Mouse (Mus musculus) neural tube, embryonic 12.5 days (tissue): ENCODE data around the gene Tet3. TPM values are rescaled to one million over a fixed set of nuclear protein-coding genes. Genes with fewer than 3 reads are reported as not detected.

Source experiments
- ATAC-seq: fragments of 200-750 bp; cut with Nextera tagmentation; 2 replicates; pipeline ENCODE4 v1.8.0; 2017; ENCODE audit warnings: low read depth, mild to moderate bottlenecking, moderate TSS enrichment, moderate library complexity; ENCODE audit not compliant: low FRiP score
- H3K27ac ChIP-seq: fragments of 300-500 bp; sonication (generic); 2 replicates; pipeline ENCODE4 v1.5.1; 2016
- H3K27me3 ChIP-seq: fragments of 300-500 bp; sonication (generic); replicated peaks from 2 replicates; pipeline ENCODE4 v1.6.1; 2016; ENCODE audit warnings: mild to moderate bottlenecking
- H3K36me3 ChIP-seq: fragments of 300-500 bp; sonication (generic); 2 replicates; pipeline ENCODE4 v1.6.1; 2016; ENCODE audit warnings: mild to moderate bottlenecking
- H3K4me1 ChIP-seq: fragments of 300-500 bp; sonication (generic); 2 replicates; pipeline ENCODE4 v1.6.1; 2016
- H3K4me2 ChIP-seq: fragments of 300-500 bp; sonication (generic); replicated peaks from 2 replicates; pipeline ENCODE4 v1.6.1; 2016; ENCODE audit warnings: mild to moderate bottlenecking
- H3K4me3 ChIP-seq: fragments of 300-500 bp; sonication (generic); 2 replicates; pipeline ENCODE4 v1.5.1; 2016
- H3K9ac ChIP-seq: fragments of 300-500 bp; sonication (generic); 2 replicates; pipeline ENCODE4 v1.6.1; 2016; ENCODE audit warnings: mild to moderate bottlenecking
- H3K9me3 ChIP-seq: fragments of 300-500 bp; sonication (generic); 2 replicates; pipeline ENCODE4 v1.6.1; 2016; ENCODE audit warnings: mild to moderate bottlenecking
- WGBS: fragments of 180-500 bp; shearing (Covaris S2); methylation state at CpG from one replicate; pipeline ENCODE4 v1.1.7; 2016; 5-methylcytosine and 5-hydroxymethylcytosine counted together
- polyA plus RNA-seq: library from polyadenylated mRNA; unstranded; fragments of >200 nt; fragmentation: Nextera tagmentation; extraction: Ambion mirVana; gene quantifications from 2 replicates; pipeline ENCODE4 v1.2.1, GENCODE M21; 2016

Tet3 gene
- polyA plus RNA-seq, 1 experiment from 2014 or later = 64.5 TPM

DNA sequence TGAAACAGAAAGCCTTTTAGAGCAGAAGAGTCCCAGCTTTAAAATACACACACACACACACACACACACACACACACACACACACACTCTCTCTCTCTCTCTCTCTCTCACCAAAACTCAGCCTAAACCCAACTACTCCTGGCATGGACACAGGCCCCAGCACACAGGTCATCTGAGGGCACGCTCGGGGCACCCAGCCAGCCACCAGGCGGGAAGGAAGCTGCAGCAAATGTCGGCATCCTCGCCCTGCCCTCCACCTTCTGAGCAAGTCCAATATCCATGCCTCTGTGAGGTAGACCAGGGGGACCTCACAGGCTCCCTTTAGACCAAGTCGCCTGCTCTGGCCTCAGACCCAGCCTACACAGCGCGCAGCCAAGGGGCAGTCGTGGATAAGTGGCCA is 14.4 kb upstream of the Tet3 start:
- H3K36me3 ChIP-seq = no peaks in the 10 kb centered on the region
- H3K27ac ChIP-seq = no peak overlapping the region
- no peaks in the 10 kb centered on the region for H3K9me3 ChIP-seq
- H3K4me1 ChIP-seq = no peaks in the 10 kb centered on the region
- no peak overlapping the region for H3K9ac ChIP-seq
- no peak for ATAC-seq
- 86% methylated on average over 9 of the region's 9 CpGs for WGBS
- H3K4me3 ChIP-seq = no peak overlapping the region
- H3K27me3 ChIP-seq = no peaks in the 10 kb centered on the region
- no peak overlapping the region for H3K4me2 ChIP-seq

DNA sequence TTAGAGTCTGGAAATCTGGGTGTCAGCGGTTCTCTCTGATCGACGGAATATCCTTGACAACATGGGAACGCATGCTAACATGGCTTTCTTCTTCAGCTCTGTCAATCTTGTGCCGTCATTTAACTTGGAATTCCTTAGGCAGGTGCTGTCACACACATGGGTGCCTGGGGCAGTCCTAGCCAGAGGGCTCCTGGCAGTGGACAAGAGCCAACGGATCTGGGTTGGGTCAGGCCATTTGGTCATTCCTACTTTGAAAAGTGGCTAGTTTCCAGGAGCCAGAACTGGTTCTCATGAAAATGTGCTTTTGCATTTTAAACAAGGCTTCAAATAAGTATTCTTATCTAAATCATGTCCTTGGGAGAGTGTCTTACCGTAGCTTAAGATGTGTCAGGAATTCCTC is 12.9 kb upstream of the Tet3 start:
- Histone ChIP-seq H3K4me3 (no peak overlapping the region), H3K27me3 (no peaks in the 10 kb centered on the region), H3K4me1 (no peaks in the 10 kb centered on the region), H3K9ac (no peak overlapping the region), H3K9me3 (no peaks in the 10 kb centered on the region), H3K4me2 (no peak overlapping the region), H3K27ac (no peak overlapping the region), H3K36me3 (no peaks in the 10 kb centered on the region)
- 88% methylated on average over 7 of the region's 7 CpGs for WGBS
- ATAC-seq = no peak

DNA sequence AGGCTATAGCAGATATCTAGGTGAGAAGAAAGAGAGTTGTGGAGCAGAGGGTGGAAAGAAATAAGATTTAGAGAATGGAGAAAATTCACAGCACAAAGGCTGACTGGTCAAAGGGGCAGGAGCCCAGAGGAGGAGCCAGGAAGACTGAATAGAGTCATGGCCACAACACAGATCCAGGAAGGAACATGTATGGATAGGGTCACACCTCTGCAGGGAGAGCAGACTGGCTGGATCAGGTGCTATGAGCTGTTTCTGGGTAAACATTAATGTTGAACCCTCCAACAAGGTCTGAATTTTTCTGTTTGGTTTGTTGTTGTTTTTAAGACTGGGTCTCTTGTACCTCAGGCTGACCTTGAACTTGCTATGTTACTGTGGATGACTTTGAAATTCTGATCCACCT is 5.1 kb upstream of the Tet3 start:
- H3K4me3 ChIP-seq = no peak overlapping the region
- H3K27ac ChIP-seq = no peak overlapping the region
- no peak for ATAC-seq
- no peaks in the 10 kb centered on the region for H3K4me1 ChIP-seq
- no peak overlapping the region for H3K9ac ChIP-seq
- no peaks in the 10 kb centered on the region for H3K36me3 ChIP-seq
- no peaks in the 10 kb centered on the region for H3K9me3 ChIP-seq
- no peaks in the 10 kb centered on the region for H3K27me3 ChIP-seq
- H3K4me2 ChIP-seq = no peak overlapping the region

DNA sequence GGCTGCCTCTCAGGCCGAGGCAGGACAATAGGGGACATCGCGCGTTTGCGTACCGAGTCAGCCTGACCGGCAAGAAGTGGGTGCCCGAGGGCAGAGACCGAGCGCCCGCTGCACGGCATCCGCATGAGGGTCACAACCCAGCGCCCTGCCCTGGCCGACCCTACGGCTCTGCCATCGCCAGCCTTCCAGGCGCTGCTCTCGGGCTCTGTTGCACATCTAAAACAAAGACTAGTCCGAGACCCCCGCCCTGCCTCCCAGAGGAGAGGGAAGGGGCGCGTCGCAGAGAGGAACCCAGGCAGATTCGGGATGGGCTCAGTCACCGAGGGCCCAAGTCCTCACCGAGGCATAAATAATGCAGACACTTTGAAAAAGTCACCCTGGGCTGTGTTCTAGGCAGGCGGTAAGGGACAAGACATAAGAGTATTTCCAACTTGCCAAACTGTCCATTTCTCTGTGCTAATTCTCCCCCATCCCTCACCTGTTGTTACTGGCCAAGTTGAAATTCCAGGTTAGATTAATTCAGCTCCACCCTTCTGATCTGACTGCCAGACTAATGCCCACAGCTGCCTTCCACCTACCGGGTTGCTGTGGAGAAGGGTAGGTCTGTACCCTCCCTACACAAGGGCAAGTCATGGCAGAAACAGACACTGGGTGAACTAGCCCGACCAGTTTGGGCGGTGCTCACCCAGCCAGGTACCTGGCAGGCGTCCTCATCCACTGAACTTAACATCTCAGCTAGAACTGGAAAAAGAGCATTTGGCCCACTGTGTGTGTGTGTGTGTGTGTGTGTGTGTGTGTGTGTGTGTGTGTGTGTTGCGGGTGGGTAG is 1.7 kb downstream of the Tet3 start:
- ATAC-seq = no peak; the same call in 1 of the 2 replicates
- no peaks in the 10 kb centered on the region for H3K27me3 ChIP-seq
- peak overlapping the region; percentile 97 for H3K27ac ChIP-seq
- no peaks in the 10 kb centered on the region for H3K9me3 ChIP-seq
- H3K4me1 ChIP-seq = peaks cover 36% of the 10 kb centered on the region
- peak overlapping the region; percentile 99 for H3K9ac ChIP-seq
- no peaks in the 10 kb centered on the region for H3K36me3 ChIP-seq
- peak overlapping the region; percentile 90 for H3K4me3 ChIP-seq
- H3K4me2 ChIP-seq = peak overlapping the region; percentile 95
- 3% methylated on average over 33 of the region's 33 CpGs for WGBS

DNA sequence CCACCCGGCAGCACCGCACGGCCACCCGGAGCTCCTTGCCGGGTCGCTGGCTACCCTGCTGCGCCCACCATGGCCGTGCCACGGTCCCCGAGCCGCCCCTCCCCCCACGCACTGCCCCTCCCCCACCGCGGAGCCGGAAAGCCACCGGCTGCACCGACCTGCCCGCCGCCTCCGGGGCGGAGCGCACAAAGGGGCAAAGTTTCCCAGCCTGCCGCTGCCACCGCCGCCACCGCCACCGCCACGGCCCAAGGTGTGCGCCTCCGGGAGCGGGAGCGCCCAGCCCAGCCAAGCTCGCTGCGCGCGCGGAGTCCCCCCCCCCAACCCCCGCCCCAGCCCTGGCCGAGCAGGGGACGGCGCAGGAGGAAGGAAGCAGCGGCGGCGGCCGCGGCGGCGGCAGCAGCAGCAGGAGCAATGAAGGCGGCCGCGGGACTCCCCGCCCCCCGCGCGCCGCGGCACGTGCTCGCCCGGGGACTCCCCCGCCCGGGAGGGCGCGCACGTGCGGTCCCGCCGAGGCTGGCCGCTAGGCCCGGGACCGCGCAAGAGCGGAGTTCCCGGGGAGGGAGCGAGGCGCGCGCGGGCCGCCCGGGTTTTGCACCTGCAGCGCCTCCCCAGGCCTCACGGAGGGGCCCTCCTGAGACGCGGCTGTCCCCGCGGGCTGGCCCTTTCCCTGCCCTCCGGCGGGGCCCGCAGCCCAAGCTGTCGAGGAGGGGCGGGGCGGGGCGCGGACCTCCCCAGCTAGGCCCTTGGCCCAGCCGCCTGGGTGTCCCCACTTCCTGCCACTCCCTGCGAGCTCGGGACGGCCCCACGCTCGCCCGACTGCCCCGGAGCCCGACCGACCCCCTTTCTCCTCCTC is 2.5 kb downstream of the Tet3 start:
- Histone ChIP-seq H3K4me2 (peak overlapping the region; percentile 95), H3K27me3 (no peaks in the 10 kb centered on the region), H3K9ac (peak overlapping the region; percentile 99), H3K4me1 (peaks cover 44% of the 10 kb centered on the region), H3K4me3 (peak overlapping the region; percentile 90), H3K36me3 (0 out of 2 replicates have a peak, but pooled peaks cover 3% of the 10 kb centered on the region), H3K27ac (peak overlapping the region; percentile 97), H3K9me3 (no peaks in the 10 kb centered on the region)
- ATAC-seq = peak; percentile 79
- under 1% methylated on average over 91 of the region's 105 CpGs for WGBS

DNA sequence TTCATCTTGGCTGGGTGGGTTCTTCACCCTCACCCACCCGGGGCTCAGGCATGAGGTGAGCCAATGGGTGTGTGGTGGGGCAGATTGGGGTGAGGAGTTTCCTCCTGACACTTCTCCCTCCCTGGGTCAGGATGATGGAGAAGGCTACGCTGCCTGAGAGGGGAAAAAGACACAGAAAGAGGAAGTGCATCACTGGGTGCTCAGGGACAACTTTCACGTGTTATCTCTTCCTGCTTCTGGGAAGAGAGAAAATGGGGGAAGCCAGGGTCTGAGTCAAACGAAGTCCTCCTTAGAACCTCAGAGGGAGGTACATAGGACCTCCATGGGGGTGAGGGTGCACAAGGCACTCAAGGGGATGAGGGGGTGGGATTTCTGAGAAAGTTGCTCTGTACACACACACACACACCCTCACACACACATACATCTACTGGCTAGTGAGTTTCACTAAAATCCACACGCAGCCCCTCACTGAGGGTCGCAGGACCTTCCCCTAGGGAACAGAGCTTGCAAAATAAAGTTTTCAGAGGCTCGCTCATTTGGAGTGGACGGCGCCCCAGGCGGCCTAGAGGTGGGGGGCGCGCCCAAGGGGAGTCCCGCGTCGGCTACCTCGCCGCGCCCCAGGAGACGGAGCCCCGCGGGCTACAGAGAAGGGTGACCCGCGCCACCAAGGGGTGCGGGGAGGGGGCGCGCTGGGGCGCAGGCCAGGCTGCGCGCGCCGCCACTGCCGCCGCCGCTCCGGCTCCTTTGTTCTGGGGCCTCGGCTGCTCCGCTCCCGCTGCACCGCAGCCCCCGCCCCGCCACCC is 3.4 kb downstream of the Tet3 start:
- Histone ChIP-seq H3K36me3 (0 out of 2 replicates have a peak, but pooled peaks cover 3% of the 10 kb centered on the region), H3K9ac (peak overlapping the region; percentile 99), H3K4me3 (peak overlapping the region; percentile 90), H3K4me1 (peaks cover 53% of the 10 kb centered on the region), H3K27ac (peak overlapping the region; percentile 97), H3K27me3 (no peaks in the 10 kb centered on the region), H3K9me3 (no peaks in the 10 kb centered on the region), H3K4me2 (peak overlapping the region; percentile 95)
- ATAC-seq = peak; percentile 29
- WGBS = 1% methylated on average over 38 of the region's 41 CpGs

DNA sequence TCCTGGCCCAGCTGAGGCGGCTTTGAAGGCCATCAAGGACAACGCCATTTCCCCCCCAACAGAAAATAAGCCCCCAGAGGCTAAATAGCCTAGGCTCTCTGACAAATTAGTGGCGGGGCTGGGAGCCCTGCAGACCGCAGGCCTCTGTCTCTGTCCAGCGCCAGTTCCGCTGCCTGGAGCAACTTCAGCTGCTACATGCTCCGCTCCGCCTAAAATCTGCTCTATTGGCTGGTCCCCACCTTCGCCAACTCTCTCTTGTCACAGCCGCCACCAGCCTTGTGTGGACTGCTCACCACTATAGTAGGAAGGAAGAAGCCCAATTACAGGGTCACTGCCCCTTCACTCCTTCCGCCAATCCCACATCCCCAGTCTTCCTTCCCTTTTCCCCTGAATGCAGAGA is 5.2 kb downstream of the Tet3 start:
- no peaks in the 10 kb centered on the region for H3K9me3 ChIP-seq
- 46% methylated on average over 11 of the region's 11 CpGs for WGBS
- no peak for ATAC-seq
- H3K9ac ChIP-seq = peak overlapping the region; percentile 99
- H3K4me3 ChIP-seq = peak overlapping the region; percentile 90
- no peaks in the 10 kb centered on the region for H3K27me3 ChIP-seq
- H3K27ac ChIP-seq = no peak overlapping the region
- H3K4me1 ChIP-seq = peaks cover 69% of the 10 kb centered on the region
- peak overlapping the region; percentile 95 for H3K4me2 ChIP-seq
- peaks cover 3% of the 10 kb centered on the region; the same call in 1 of the 2 replicates for H3K36me3 ChIP-seq

DNA sequence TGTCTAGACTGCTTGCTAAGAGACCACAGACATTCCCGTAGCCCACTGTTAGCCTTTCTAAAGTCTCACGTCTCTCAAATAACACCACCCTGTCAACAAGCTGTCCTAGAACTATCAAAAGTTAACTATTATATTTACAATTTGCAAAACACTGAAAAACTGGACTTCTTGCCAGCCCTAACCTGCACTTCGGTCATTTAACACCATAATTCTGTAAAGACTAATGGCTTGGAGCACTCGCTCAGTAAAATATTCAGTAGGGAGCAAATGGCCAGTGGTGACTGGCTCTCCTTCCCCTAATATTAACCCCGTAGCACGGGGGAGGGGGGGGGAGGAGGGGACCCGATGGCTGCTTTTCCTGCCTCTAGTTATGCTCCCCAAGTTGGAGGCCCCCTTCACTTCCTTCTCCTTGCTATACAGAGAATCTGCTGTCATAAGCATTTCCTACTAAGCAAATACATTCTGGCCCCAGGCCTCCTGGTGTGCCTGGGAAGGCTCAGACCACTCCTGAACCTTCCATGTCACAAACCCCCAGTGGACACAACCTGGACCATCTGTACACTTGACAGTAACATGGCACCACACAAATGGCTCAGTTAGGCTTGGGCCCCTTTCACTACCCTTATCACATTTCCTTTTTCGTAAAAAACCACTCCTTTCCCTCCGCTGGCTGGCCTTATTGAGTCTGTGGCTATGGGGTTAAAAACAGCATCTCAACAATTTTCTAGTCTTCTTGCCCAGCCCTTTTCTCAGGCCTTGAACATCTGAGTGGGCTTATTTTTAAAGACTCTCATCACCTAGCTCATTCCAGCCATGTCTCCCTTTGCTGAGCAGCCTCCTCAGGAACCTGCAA is 8.2 kb downstream of the Tet3 start:
- no peaks in the 10 kb centered on the region for H3K9me3 ChIP-seq
- H3K27ac ChIP-seq = no peak overlapping the region
- peak overlapping the region; percentile 35 for H3K4me2 ChIP-seq
- peaks cover 78% of the 10 kb centered on the region for H3K4me1 ChIP-seq
- H3K4me3 ChIP-seq = no peak overlapping the region
- 69% methylated on average over 9 of the region's 9 CpGs for WGBS
- no peak for ATAC-seq
- no peaks in the 10 kb centered on the region for H3K27me3 ChIP-seq
- no peak overlapping the region for H3K9ac ChIP-seq
- H3K36me3 ChIP-seq = peaks cover 6% of the 10 kb centered on the region; the same call in 1 of the 2 replicates

DNA sequence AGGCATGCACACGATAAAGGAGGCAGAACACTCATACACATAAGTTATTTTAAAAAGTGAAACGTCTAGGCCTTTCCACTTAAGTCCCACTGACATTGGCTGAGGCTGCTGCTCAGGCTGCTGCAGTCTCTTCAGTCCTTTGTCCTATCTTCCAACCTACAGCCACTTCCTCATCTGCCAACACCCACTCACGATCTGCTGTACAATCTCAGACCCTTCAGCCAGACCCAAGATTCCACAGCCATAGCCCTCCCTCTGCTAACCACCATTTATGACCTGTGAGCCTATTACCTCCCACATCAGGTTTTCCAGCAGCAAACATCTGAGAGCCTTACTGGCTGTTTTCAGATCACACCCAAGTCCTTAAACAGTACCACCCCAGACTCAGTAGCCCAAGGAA is 9.4 kb downstream of the Tet3 start:
- no peak overlapping the region for H3K4me2 ChIP-seq
- 68% methylated on average over 3 of the region's 3 CpGs for WGBS
- H3K9me3 ChIP-seq = no peaks in the 10 kb centered on the region
- peaks cover 11% of the 10 kb centered on the region for H3K36me3 ChIP-seq
- no peak overlapping the region for H3K9ac ChIP-seq
- no peak overlapping the region for H3K27ac ChIP-seq
- no peak for ATAC-seq
- H3K4me1 ChIP-seq = peaks cover 79% of the 10 kb centered on the region
- H3K27me3 ChIP-seq = no peaks in the 10 kb centered on the region
- H3K4me3 ChIP-seq = no peak overlapping the region

DNA sequence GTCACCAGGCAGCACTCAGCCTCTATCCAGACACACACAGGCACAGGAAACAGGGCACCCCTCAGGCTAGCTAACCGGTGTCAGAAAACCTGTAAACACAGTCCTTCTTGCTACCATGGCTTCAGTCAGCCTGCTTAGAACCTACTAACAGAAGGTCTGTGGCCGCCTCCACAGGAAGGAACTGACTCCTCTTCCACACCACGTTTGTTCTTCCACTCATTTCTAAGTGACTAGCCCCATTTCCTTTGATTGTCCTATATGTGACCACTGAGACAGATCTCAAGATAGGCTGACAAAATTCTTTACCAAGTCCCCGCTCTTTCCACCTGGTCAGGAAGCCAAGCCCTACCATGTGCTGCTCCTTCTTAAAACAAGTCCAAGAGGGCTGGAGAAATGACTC is 10.0 kb downstream of the Tet3 start:
- WGBS = 88% methylated on average over 4 of the region's 4 CpGs
- no peaks in the 10 kb centered on the region for H3K9me3 ChIP-seq
- no peak overlapping the region for H3K4me2 ChIP-seq
- H3K4me3 ChIP-seq = no peak overlapping the region
- no peak overlapping the region for H3K27ac ChIP-seq
- H3K36me3 ChIP-seq = peaks cover 11% of the 10 kb centered on the region
- no peaks in the 10 kb centered on the region for H3K27me3 ChIP-seq
- peaks cover 79% of the 10 kb centered on the region for H3K4me1 ChIP-seq
- no peak overlapping the region for H3K9ac ChIP-seq
- ATAC-seq = no peak

DNA sequence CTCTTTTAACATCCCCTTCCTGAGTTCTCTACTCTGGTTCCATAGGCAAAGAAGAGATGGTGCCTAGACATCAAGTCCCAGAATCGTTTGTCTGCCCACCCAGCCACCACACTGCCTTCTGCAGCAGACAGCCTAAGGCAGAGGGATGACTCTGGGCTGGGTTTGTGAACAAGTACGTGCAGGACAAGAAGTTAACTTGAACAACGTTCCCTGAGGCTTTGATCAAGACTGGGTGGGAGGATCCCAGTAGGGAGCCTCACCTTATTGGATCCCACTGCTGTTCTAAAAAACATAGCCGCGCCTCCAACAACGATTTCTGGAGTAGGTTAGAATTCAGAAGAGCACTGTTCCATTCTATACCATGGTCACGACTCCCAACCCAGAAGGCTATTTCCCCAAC is 11.9 kb downstream of the Tet3 start:
- Histone ChIP-seq H3K4me2 (no peak overlapping the region), H3K9ac (no peak overlapping the region), H3K4me1 (peaks cover 83% of the 10 kb centered on the region), H3K9me3 (no peaks in the 10 kb centered on the region), H3K27ac (no peak overlapping the region), H3K36me3 (peaks cover 11% of the 10 kb centered on the region), H3K4me3 (no peak overlapping the region), H3K27me3 (no peaks in the 10 kb centered on the region)
- no peak for ATAC-seq
- 72% methylated on average over 7 of the region's 7 CpGs for WGBS
